Mouse (Mus musculus): ENCODE measurements around the gene Hlx.

Hlx gene

GRCm38 (mm10) chr1:184733300-184734066 lies 1.1 kb upstream of the Hlx start:
- no peak for DNase-seq (ENCODE audit: low read depth, low spot score)

- DNase-seq (ENCODE audit: low read depth, low spot score): no peak
Observed at GRCm38 (mm10) chr1:184731644-184732545, 524 bp downstream of the Hlx start.

DNA sequence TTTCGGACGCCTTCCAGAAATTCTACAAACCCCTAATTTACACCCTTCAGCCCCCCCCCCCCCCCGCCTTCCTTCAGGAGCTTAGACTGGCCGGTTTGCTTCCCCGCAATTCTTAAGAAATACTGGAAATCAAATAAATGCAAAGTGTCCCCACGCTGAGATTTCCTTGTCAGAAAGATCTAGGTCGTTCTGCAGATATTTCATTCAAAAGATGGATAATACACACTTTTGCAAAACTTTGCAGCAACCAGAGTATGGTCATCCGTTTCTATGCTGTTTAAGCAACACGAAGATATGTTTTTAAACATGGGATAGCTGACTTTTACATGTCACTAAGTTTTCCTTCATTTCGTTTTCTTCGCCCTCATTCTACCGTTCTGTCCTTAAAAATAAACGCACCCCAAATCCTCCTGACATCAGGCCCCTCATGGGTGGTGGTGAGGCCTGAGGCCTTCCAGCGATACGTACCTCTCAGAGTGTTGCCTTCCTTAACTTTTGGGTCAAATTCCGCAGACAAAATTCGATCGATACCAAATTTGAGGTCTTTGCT lies 1.3 kb downstream of the Hlx start:
- no peak for DNase-seq (ENCODE audit: low read depth, low spot score)

DNA sequence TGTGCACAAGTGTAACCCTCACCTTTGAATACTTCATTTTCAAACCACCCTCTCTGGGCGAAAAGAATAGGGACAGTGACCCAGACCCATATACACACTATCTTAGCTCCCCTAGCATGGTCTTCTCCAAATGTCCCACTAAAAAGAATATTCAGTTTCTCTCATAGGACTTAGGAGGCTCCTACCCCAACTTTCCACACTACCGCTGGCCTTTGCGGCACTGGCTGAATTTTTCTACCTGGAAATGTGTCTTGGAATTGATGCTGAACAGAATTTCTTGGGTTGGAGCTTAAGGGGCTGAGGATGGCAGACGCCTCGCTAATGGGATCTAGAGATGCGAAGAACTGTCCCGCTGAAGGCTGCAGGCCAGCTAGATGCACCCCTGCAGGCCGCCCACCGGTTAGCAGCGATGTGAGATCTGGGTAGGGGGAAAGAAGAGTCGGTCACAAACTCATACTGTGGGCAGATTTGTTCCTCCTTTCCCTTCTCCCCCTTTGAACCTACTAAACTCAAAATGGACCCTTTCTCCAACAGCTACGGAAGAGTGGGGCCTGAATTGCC lies 1.9 kb downstream of the Hlx start:
- no peak for DNase-seq (ENCODE audit: low read depth, low spot score)

DNA sequence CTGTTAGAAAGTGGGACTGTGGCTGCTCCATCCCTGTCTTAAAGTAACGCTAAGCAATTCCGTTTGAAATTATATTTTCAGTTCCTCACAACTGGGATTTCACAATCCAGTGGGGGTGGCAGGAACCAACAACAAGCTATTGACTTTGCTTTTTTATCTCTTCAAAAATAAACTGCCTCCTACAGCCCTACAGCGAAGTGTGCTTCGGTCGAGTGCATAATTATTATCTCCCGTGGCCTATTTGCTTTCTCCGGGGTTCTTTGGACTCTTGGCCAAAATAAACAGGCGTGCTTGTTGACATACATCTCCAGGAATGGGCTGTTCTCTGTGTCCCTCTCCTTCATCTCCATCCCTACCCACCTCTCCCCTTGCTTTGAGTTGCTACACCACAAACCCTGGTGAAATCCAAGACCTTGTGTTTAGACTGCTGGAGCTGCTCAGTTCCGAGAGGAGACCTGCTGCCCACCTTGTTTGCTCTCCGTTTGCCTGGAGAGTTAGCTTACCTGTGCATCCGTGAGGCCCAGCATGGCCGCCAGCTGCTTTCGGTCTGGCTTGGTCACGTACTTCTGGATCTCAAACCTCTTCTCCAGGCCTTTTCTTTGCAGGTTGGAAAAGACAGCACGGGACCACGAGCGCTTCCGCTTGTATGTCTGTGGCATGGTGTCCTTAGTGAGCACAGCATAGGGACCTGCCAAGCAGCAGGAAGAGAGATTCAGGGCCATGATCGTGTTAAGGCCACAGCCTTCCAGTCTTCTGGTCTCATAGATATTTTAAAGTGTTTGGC lies 2.9 kb downstream of the Hlx start:
- DNase-seq (ENCODE audit: low read depth, low spot score): no peak

- DNase-seq (ENCODE audit: low read depth, low spot score): no peak
Observed at GRCm38 (mm10) chr1:184728561-184729115, 3.8 kb downstream of the Hlx start.

GRCm38 (mm10) chr1:184727401-184728265 lies 4.8 kb downstream of the Hlx start:
- no peak for DNase-seq (ENCODE audit: low read depth, low spot score)

DNA sequence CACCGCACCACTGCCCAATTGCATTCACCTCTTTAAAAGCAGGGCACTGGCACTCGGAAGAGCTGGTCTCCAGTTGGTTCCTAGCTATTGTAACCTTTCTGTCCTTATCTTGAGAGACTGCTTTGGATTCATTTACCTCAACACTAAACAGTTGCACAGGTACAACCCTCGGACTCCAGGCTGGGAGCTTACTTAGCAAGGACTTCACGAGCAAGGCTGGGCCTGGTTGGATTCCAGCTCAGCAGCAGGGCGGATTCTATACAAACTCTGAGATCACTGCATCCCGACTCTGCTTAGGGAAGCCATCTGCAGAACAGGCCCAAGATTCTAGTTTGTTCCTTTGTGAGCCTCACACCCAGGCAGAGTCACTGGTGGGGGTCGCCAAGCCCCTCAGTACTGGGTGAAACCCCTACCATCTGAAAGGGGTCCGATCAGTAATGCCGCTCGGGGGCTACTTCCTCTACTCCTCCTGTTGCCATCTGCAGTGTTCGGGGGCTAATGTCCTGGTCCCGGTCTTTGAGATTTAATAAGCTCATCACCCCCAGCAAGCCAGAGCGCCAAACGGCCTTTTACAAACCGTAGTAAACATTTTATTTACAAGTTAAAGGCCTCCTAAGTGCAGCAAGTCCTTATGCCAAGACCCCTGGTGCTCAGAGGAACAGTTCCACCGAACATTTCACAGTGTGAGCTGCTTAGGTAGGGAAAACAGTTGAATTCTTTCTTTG lies 5.7 kb downstream of the Hlx start:
- no peak for DNase-seq (ENCODE audit: low read depth, low spot score)

GRCm38 (mm10) chr1:184725318-184725790 lies 7.1 kb downstream of the Hlx start:
- no peak for DNase-seq (ENCODE audit: low read depth, low spot score)

DNA sequence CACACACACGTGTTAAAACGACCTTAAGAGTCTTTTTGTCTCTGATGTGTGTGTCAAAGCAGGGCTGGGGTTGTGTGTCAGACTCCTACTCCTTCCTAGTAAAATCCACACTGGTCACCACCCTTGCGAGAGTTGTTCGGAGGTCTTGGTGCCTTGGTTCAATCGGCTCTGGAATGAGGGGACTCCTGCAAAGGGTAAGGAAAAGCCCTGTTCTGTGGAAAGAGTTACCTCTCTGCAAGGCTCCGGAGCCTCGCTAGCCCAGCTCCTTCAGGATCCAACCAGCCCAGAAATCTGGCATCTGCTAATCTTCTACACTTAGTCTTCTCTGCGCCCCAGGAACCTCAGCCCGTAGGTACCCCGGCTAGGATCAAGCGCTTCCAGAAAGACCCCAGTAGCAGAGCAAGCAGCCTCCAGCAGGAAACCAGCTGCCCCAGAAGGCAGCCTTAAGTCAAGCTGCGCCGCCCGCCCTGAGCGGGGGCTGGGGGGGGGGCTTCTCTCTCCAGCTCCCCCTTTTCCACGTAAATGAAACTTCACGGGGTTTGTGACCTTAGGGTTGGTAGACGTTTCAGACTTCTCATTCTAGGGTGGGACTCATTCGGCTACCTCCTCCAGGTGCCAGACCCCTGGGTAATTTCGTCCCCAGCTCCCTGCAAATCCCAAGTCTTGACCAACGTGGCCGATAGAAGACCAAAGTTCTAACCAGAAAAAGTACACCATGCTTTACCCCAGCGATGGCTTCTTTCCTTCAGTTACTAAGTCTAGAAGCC lies 7.7 kb downstream of the Hlx start:
- DNase-seq (ENCODE audit: low read depth, low spot score): no peak

DNA sequence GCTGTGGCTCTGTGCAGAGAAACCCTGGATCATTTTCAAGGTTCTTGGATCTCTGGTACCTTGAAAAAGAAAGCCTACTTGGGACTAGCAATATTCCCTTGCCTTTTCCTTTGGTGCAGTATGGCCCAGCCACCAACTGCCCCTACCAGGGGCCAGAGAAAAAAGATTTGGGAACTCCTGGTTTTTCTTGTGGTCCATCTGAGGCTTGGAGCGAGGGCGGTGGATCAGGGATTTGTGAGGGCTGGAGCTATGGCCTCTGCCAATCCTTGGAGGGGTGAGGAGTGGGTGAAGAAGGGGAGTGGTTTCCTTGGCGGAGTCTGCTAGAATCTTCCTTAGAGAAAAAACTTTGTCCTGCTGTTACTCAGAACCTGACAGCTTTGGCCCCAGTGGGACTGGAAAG lies 8.5 kb downstream of the Hlx start:
- DNase-seq (ENCODE audit: low read depth, low spot score): no peak

GRCm38 (mm10) chr1:184721121-184721520 lies 11.3 kb downstream of the Hlx start:
- no peak for DNase-seq (ENCODE audit: low read depth, low spot score)

DNA sequence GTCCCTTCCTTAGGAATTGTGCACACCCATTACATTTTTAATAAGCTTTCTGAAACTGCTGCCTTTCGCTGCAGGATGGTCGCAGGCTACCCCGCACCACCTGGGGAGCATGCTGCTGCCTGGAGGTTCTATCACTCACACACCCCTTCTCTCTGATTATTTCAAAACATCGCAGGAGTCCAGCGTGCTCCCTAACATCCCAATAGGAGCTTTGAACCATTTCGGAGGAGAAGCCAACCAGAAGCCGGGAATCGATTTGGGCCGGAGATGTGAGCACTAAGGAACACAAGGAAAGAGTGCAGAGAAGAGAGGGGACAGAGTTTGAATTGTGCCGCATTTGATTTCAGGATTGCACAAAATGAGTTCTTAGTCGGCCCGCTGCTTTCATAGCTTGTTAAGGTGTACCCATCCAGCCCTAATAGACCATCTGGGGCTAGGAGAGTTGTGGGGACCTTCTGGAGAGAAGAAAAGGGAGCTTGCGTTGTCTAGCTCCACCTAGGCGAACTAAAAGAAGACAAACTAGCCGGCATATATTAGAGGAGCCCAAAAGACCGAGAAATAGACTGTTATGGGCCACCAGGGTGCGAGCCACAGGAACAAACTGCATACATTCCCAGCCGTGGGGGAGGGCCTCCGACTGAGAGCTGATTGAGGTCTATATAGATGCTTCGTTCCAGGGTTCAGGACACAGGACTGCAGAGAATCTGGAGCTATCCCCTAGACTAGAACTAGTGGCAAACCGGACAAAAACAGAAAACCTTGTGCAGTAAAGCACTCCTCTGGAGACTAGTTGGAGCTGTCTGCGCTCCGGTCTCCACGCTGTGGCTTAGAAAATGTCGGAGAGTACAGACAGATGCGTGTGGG lies 12.0 kb downstream of the Hlx start:
- DNase-seq (ENCODE audit: low read depth, low spot score): no peak

DNA sequence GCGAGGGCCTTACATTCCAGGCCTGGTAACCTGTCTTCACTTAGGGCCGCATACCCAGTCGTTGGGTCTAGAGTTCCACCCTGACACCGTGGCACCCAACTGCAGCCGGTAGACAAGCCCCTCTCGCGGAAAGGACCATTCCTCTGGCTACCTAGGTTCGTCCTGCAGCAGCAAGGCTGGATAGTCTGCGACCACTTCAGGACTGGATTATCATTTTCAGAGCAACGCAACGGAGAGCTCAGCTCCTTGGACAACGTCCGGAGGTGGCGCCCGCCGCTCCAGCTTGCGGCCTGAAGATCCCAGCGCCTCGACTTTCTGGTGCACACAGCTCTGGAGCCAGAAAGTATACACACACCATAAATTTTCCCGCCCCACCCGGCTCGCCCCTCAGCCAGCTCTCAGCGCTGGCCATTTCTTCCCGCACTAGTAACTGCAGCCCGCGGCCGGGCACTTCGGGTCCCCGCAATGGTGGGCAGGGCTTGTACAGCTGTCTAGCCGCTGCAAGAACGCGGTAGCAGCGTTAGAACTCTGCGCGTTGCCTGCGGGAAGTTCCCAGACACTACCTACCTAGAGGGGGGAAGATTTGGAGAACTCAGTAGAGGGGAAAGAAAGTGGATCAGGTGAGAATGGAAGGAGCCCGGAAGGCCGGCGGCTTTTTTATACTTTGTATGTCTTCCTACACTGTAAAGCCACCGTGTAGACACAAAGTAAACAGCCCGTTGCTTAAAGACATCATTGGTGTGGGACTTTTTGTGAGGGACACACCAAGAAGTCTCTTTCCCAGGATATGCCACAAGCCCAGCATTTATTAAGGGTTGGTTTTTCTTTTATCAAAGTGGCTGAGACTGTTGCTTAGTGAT lies 13.9 kb downstream of the Hlx start:
- no peak for DNase-seq (ENCODE audit: low read depth, low spot score)

DNA sequence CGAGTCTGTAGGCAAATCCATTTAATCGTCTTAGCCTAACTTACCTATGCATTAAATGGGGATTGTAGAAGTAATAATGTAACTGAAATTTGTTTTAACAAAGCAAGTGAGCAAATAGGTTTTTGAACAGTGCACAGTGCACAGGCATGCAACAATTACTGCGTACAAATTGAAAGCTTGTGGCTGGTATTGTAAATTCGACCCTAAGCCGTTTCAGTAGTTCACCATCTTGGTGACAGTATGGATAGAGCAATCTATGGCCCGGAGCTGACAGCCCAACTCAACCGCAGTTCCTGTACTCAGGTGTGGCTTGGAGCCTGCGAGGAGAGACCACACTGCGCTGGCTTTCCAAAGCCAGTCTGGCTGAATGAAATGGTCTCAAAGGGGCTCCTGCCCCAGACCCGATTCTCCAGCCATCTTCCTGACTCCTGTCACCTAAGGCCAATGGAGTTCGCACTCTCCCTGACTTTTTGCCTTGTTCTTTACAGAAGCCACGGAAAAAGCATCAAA lies 14.7 kb downstream of the Hlx start:
- no peak for DNase-seq (ENCODE audit: low read depth, low spot score)

DNA sequence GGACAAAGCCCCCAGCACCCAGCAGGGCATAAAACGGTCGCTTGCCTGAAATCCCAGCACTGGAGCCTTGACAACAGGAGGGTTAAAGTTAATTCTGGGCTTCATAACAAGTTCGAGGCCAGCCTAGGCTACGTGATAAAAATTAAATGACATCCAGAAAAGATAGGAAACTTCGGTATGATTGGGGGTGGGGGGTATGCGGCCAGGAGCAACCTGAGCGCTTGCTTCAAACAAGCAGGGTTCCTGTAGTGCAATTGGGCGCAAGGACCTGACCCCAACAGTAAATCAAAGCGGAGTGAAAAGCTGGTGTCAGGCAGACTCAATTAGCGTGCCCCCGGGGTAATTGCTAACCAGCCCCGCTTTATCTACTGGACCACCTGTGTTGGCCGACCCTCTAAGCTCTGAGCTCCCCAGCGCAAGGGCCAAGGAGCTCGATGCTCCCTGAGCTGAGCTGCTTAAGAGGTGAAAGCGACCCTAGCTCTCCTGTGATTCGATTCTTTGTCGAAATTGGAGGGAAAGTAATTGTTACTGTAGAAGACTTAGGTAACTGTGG lies 15.3 kb downstream of the Hlx start:
- DNase-seq (ENCODE audit: low read depth, low spot score): no peak
